Mouse (Mus musculus) kidney, adult 8-10 months (tissue): ENCODE data around the gene Olfr709-ps1.
"Not testable (repeated sequence)": the region's sequence is repeated elsewhere in the genome, so short reads cannot be mapped to it uniquely, and the experiment has no call there.

Source experiments
- DNase-seq, 2 experiments: peaks; one replicate each; pipeline ENCODE4 v3.0.0; 2022

Gene Olfr709-ps1

DNA sequence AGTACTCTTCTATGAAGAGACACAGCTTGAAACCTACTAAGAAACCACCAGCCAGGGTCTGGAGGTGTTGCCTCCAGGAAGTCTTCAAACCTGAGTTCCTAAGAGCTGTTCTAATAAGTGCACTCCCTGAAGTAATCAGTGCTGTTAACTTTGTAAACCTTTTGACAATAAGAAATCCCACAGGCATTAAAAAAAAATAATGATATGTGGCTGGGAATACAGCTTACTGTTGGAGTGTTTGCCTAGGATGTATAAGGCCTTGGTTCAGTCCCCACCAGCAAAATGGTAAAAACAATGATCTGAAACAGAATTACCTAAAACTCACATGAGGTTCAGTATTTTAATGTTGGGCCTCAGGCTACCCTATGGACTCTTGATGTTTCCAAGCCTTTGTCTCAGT lies at the start of gene Olfr709-ps1:
Gene Olfr709-ps1, minus strand, starts transcription at position 101 of the 400 bp plus-strand sequence.
- no peak for DNase-seq

DNA sequence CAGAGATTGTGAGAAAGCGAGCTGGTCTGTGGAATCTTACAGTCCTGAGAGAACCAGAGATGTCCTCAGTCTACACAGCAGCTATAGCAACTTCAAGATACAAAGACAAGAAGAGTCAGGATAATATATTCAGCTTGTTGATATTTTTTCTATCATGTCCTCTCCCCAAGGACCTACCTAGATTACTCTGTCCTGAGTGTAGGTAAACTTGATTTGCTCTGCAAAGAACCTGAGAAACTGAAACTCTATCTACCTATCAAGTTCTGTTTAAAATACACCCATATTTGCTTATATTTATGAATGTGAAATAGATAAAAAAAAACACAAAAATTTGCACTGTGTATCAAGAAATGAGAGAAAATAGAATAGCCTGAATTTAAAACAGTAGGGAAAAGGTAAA lies 43.3 kb upstream of the Olfr709-ps1 start, which contains the start of gene Olfr711:
Gene Olfr711, minus strand, starts transcription at position 101 of the 400 bp plus-strand sequence.
- no peak for DNase-seq

DNA sequence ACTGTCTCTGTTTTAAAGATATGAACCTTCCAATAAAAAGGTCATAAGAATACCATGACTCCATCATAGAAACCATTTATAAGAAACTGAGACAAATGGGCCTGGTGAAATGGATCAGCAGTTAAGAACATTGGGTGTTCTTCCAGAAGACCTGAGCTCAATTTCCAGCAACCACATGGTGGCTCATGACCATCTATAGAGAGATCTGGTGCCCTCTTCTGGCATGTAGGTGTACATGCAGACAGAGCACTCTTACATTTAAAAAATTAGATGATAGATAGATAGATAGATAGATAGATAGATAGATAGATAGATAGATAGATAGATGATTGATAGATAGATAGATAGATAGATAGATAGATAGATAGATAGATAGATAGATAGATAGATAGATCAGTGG lies 35.5 kb upstream of the Olfr709-ps1 start:
- peak in 1 of 2 experiments; percentile 2 for DNase-seq

DNA sequence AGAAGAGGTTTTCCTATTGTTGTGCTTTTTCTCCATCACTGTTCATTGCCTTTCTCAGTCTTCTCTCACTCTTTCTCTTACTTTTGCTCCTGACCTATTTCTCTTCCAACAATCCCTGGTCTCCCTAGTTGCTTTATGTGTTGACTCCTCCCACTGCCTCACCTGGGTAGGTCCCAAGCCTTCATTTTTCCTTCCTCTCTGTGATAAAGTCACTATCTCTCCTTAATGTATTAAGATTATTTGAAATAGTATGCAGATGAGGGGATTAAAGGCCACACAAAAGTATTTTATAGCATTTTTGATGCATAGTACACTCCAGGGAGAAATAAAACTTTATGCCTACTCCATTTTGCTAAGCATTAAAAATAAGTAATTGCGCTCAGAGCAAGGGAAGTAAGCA lies 31.8 kb upstream of the Olfr709-ps1 start, which contains the start of gene Olfr6:
Gene Olfr6, minus strand, starts transcription at position 101 of the 400 bp plus-strand sequence.
- no peak for DNase-seq

DNA sequence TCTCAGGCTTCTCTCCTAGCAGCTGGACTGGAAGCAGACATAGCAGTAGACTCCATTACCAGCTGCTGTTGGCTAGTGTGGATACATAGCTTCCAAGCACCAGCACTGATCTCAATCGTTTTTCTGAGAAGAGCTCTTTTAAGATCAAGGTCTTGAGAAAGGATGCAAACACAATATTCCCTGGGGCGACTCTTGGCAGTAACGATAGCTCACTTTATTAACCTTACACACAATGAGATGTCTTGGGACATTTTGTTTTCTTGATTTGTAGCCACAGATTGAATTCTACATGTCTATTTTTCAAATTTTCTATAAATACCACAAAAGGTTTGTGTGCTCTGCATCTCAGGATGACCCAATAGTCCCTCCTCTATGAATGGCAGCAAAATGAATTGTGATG lies 16.2 kb upstream of the Olfr709-ps1 start, which contains the start of gene Olfr710:
Gene Olfr710, minus strand, starts transcription at position 101 of the 400 bp plus-strand sequence.
- DNase-seq, result no peak

DNA sequence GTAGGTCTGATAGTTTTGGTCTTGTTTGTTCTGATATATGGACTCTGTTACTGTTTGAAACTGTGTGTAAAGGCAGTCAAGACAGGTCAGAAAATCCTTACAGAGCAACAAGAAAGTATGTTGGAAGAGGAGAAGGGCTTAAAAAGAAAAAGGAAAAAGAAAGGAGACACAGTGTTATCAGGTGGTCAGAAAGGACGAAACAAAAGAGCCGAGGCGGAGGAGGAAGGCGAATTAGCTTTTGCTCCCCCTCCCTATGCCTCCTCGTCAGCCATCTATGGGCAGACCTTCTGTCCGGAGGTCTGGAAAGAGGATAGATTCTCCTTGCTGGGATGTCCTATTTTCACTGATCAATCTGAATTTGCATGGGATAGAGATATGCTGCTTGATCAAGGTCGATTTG lies 11.1 kb downstream of the Olfr709-ps1 start:
- not testable (repeated sequence) for DNase-seq

DNA sequence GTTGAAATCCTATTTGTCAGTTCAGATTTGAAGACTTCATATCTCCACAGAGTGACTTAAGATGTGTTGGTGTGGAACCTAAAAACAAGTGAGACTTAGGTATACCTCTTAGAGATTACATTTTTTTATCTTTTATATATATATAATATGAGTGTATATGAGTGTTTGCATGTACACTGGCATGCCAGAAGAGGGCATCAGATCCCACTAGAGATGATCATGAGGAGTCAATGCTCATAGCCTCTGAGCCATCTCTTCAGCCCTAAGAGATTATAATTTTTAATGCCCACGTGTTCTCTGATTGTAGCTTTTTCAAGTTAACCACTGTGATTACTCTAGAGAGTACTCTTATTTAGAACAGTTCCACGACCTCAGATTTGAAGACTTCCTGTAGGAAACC lies 24.3 kb downstream of the Olfr709-ps1 start, which contains the start of gene Olfr1532-ps1:
Gene Olfr1532-ps1, plus strand, starts transcription at position 326 of the 400 bp plus-strand sequence.
- DNase-seq, result no peak

DNA sequence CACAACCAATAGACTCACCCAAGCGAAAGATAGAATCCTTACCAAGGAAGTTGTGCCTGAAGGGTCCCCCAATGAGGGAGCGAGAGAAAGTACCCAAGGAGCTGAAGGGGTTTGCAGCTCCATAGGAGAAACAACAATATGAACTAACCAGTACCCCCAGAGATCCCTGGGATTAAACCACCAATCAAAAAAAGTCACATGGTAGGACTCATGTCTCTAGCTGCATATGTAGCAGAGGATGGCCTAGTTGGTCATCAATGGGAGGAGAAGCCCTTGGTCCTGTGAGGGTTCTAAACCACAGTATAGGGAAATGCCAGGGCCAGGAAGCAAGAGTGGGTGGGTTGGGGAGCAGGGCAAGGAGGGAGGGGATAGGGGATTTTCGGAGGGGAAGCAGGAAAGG lies 30.9 kb downstream of the Olfr709-ps1 start, which contains the start of gene Olfr707:
Gene Olfr707, minus strand, starts transcription at position 101 of the 400 bp plus-strand sequence.
- DNase-seq, result not testable (repeated sequence)

DNA sequence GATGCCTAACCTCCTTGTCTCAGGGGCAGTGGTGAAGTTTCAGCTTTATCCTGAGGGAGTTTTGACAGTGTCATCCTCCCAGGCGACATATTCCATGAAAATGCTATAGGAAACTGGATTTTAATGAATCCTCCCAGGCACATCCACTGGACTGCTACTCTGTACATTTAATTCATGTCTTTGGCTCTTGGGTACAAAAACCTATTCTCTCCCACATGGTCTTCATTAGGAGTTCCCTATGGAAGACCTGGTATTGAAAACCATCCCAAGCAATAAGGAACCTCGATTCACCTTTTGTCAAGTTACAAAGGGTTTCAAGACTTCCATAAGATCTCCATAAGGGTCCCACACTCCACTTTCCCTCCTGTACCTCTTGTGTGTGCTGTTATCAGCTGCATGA lies 44.0 kb downstream of the Olfr709-ps1 start, which contains the start of gene Olfr706:
Gene Olfr706, minus strand, starts transcription at position 101 of the 400 bp plus-strand sequence.
- DNase-seq, result no peak

DNA sequence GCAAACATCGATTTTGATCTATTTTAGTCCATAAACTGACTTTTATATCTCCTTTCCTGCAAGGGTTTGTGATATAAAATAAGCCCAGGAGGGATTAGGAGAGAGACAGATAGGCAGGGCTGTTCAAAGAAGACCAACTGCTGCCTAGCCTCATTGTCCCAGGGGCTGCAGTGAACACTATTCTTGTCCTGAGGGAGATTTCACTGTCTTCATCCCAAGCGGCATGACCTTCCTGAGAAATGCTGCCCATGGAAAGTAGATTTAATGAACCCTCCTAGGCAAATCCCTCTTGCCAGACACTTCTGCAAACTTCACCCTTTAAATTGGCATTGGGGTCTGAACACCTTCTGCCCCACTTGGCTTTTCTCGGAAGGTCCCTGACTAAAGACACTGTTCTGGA lies 55.2 kb downstream of the Olfr709-ps1 start, which contains the start of gene Olfr705:
Gene Olfr705, minus strand, starts transcription at position 101 of the 400 bp plus-strand sequence.
- DNase-seq, result no peak
